Mouse (Mus musculus) testis, postnatal 10 days (tissue): ENCODE results near the gene C1ql2.

Experiments used
- DNase-seq: peaks from one replicate; pipeline ENCODE4 v3.0.0; 2021; ENCODE audit warnings: low spot score

Gene C1ql2

DNA sequence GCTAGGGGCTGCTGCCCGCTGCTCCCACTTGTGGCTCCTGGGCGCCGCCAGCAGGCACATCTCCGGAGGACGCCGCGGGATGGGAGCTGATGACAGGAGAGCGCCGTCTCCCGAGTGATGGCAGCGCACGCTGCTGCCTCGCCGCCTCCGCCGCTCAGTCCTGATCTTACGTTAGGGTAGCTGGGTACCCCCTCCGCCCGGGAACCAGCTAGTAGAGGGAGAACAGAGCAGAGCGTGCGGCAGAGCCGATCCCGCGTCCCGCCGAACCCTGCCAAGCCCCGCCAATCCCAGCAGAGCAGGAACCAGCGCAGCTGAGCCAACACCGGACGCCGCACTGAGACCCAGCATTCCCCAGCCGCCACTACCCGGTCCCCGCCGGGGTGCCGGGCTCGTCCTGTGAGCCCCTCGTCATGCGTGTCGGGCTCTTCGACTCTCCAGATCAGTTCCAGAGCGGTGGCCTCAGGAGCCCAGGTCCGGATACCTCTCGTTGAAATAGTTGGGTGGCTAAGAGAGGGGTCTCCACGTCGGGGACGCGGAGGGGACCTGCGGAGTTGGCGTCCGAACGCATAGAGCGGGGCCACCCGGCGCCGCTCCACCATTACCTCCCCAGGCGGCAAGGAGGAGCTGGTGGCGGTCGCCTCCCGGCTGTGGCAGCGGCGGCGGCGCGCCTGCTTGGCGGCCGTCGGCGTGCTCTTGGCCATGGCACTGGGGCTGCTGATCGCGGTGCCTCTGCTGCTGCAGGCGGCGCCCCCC is at the start of gene C1ql2:
C1ql2 (plus strand) TSS at position 164 of the 753 bp plus-strand sequence.
- no peak for DNase-seq

DNA sequence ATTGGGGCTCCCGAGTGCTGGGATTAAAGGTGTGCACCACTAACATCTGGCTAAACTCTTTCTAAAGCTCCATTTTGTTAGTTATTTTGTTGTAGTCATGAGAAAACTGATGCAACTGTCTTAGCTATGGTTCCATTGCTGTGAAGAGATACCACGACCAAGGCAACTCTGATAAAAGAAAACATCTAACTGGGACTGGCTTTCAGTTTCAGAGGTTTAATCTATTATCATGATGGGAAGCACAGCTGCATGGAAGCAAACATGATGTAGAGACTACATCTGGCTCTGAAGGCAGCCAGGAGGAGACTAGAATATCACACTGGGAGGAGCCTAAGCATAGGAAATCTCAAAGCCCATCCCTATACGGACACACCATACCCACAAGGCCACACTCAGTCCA is 48.7 kb upstream of the C1ql2 start:
- DNase-seq = no peak

DNA sequence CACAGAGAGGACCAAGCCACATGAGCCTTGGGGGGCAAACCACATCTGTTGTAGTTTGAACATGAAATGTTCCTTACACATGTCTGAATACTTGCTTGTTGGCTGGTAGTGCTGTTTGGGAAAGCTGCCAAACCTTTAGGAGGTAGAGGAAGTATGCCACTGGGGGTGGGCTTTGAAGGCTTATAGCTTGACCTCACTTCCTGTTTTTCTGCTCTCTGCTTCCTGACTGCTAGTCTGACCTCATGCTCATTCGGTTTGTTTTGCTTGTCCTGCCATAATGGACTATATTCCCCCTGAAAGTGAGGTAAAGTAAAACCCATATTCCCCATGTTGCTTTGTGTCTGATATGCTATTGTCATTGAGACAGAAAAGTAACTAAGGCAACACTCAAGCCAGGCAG is 46.6 kb upstream of the C1ql2 start:
- no peak for DNase-seq

DNA sequence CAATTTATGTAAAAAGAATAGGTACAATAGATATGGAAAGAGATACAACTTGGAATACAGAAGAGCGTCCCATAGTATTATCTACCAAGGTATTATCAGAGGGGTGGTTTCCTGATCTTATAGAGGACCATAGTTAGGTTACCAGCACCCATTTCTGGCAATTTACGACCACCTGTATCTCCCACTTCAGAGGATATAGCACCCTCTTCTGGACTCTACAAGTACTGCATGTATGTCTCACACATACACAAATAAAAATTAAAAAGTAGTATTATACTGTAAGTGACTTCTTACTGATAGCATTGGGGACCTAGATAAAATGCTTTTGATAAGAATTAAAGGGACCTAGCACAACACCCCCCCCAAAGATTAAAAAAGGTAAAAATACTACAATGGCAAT is 43.4 kb upstream of the C1ql2 start:
- DNase-seq = no peak

DNA sequence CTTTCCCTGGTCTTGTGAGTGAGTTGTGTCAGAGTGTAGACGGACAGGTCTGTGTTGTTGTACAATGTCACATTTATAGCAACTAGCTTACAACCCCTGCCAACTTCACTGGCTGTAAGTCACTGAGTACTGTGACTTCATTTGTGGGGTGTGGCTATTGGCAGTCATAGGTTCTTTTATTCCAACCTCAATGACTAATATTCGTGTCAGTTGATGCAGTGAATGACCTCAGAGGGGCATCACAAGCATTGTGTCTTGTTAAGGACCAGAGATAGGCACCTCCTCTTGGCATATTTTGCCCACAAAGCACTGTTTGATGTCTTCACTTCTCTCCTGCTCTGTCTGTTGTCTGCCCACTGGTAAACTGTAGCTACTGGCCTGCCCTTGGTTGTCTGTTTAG is 34.6 kb upstream of the C1ql2 start:
- DNase-seq = no peak

DNA sequence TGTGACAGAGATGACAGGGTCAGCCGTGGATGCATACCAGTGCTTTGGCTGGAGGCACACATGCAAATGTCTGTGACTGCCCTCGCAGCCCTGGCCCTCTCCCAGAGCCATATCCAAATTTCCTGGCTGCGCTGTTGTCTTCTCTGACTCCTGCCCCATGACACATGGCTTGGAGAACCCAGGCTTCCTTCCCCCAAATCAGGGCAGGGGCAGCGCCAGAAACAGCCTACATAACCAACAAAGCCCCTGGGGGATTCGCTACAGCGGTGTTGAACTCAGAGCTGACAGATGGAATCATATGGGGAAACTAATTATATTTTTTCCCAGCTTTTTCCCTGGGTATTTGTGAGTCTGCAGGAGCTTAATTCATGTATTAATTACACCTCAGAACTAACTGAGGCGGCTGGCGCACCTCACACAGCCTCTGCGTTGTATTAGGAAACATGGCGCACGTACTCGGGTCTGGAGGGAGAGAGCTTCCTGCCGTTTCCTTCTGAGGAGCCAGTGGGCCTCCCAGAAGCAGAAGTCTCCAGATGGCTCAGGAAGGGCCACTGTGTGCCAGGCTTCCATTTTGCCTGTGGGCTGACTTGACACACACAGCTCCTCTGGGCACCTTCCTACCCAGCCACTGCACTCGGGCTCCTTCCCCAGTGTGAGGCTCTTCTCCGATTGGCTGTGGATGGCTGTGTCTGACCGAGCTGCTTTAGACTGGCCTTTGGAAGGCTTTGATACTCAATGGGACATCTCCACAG is 18.9 kb upstream of the C1ql2 start:
- no peak for DNase-seq

DNA sequence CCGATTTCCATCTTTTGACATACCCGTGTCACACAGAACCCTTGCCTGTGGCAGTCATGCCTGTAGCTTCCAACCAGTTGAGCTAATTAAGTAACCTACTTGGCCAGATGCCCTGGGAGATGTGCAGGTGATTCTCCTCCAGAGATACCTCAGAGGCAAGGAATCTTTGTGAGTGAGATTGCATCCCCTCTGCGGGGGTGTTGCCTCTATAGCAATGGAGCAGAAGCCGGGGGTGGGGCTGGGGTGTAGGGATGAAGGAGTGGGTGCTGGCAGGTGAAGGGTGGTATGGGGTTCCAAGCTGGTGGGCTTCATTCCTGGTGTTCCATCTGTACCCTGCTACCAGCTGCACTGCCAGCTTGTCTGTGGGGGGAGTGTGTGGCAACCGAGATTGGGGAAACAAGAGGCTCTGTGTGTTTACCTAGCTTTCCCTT is 17.2 kb upstream of the C1ql2 start:
- no peak for DNase-seq

DNA sequence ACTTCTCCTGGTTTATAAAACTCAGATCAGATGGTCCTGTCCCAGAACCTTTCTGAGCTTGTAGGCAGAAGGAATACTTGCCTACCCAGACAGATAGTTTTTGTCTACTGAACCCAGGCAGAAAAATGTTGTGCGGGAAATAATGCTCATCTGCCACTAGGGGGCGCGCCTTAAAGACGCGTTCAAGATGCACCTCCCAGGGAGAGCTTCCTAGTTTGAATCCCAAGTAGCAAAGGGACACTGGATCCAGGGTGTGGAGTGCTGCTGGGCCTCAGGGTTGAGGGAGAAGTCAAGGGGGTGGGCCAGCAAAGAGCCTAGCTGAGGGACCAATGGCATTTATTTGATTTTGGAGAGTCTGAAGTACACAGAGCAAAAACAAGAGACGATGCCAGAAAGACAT is 12.7 kb upstream of the C1ql2 start:
- DNase-seq = peak; percentile 75

DNA sequence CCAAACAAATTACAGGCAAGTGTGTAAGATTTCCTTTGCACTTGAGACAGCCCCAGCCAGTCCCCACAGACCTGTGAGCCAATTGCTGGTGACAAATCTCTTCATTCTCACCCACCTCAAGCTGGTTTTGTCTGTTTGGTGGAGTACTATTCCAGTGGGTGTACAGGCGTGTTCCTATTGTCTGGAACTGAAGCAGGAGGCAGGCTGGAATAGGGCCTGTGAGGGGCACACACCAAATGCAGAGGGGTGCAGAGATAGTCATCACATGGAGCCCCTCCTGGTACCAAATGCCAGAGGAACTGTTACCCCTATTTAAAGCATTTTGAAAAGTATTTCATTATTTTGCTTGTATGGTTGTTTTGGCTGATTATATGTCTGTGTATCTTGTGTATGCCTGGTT is 12.2 kb upstream of the C1ql2 start:
- DNase-seq = no peak

DNA sequence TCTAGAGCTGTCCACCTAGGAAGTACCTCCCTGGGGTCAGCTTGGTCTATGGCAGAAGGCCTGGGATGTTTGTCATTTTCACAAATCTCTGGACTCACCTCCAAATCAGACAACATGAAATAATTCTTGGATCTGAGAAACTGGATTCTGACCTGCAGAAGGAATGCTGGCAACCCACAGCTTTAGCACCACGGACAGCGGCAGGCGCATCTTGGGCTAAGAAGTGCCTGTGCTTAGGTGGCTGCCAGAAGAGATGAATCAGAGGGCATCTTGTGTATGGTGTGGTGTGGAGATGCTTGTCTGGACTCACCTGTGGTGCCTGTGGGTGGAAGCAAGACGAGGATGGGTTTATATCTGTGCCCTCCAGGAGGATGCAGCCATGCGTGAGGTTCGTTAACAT is 8.5 kb upstream of the C1ql2 start:
- DNase-seq = peak; percentile 82

DNA sequence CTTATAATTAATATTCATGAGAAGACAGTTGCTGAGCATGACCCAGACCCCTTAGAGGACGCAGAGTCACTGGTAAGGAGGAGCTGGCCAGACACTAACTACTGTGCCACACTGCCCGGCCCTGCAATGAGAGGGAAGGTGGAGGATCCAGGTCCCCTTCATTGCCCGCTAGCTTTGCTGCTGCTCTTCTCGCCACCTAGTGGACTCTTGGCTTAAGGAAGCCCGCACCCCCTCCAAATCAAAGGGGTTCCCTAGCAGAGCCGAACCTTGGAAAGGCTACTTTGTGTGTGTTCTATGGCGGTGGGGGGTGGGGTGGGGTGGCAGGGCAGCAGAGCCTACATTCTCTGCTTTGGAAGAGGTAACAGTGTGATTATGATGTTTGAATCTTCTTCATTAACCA is 2.4 kb upstream of the C1ql2 start:
- DNase-seq = no peak

DNA sequence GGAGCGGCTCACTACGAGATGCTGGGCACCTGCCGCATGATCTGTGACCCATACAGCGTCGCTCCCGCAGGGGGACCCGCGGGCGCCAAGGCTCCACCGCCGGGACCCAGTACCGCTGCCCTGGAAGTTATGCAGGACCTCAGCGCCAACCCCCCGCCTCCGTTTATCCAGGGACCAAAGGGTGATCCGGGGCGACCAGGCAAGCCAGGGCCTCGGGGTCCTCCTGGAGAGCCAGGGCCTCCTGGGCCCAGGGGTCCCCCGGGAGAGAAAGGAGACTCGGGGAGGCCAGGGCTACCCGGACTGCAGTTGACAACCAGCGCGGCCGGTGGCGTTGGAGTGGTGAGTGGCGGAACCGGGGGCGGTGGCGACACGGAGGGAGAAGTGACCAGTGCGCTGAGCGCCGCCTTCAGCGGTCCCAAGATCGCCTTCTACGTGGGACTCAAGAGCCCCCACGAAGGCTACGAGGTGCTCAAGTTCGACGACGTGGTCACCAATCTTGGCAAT is 842 bp downstream of the C1ql2 start:
- DNase-seq = no peak

DNA sequence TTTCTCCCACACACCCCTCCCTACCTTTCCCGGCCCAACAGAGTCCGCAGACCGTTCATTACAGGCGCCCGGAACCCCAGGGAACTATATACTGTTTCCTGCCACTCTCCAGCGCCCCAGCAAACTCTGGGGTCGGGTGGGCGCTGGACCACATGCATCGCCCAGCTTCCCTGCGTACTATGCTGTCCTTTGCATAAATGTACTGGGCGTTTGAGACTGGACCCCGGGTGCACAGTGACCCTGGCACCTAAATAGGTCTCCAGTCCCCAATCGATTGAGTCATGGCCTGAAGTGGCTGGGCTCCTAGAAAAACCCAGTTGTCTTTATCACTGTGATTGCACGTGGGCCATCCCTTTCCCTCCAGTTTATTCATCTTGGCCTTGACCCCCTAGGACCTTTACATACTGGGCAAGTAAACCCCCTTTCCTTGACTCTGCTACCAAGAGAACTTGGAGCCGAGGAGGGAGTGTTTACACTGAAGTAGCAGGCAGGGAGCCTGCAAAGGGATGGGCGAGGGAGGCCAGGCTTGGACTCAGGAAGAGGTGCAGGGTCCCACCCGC is 1.5 kb downstream of the C1ql2 start:
- DNase-seq = no peak

DNA sequence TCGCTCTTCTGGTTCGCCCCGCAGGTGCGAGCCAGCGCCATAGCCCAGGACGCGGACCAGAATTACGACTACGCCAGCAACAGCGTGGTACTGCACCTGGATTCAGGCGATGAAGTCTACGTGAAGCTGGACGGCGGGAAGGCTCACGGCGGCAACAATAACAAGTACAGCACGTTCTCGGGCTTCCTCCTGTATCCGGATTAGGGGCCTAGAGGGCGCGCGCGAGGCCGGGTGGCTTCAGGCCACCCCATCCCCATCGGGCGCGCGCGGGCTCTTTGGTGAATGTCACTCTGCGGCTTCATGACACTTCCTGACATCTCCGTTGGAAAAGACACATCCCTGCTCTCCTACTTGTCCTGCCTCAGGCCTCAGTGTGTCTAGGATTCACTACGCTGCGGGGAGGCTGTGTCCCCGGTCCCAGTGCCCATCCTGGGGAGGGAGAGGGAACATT is 2.0 kb downstream of the C1ql2 start:
- peak; percentile 70 for DNase-seq

DNA sequence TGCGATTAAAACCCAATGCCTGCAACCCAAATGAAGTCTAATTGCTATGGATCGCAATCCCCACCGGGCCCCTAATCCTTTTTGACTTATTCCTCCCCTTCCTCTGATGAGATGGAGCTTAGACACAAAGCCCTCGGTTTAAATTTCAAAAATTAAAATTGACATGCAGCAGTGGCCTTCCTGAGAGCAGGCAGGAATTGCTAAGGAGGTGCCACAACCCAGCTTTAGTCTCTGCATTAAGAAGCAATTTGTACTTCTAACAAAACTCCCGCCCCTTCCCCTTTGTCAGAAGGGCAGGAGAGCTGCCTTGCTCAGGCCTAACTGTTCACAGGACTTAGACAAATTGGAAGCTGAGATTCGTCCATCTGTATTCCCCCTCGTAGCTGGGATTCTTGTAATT is 4.6 kb downstream of the C1ql2 start:
- no peak for DNase-seq

DNA sequence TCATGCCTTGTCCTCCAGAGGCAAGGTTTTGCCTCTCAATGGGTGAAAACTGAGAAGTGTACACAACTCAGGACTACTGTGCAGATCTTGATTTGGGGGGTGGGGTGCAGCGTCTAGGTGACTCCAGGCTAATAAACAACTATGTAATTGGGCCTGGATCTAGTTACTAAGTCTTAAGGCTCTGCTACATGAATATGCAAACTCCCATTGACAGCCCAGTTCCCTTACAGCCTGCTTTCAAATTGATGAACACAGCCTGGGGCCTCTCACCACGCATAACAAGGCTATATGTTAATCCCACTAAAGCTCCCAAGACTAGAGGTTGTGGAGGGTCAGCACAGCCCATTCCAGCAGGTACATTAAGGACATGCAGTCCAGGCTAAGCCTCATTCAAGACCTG is 14.0 kb downstream of the C1ql2 start:
- no peak for DNase-seq

DNA sequence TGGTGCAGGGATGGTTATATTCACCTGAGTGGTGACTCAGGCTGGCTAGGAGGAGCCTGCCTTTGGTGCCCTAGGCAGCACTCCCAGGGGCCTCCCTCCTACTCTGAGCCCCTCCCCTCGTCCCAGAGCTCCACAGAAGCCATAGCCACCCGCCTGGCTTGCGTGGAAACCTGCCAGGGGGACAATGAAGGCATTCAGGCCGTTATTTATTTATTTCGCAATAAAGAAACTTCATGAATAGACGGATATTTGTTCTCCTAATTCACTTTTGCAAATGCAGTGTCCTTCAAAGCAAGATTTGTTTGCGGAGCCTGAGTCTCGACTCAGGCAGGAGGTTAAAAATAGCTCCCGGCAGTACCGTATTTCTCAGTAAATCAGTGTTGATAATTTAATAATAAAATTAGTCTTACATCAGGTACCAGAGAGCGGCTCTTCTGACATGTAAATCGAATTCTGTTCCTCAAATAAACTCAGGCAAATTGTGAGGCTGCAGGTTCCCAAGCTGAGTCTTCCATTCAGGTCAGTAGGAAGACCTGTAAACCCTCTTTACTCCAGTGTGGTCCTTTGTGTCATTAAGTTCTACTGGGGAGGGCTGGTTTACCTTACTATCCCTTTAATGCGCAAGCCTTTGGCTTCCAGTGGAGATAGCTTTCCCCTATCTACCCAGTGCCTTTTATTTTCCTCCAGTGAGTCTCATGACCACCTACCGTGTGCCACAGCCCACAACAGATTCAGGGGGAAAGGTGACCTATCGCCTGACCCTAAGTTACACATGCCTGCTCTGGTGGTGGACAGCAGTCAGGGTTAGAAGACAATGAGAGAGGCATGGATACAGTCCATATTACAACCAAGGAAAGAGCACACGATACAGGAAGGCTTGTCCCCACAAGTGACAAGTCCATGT is 17.2 kb downstream of the C1ql2 start:
- DNase-seq = peak; percentile 78

DNA sequence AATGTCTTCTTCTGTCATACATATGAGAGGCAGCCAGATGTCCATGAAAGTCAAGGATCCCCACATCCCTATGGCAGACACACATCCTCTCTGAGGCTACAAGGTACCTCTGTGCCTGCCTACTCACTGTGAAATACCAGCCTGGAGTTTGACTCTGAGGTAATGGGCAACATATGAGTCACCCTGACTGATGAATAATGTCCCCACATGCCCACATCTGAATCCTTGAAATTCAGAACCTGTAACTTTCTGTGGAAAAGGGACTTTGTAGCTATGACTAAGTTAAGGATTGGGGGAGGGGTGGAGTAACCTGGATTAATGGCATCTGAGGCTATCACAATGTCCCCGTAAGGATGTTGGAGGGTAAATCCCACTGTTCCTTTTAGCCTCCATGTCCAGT is 23.3 kb downstream of the C1ql2 start:
- no peak for DNase-seq

DNA sequence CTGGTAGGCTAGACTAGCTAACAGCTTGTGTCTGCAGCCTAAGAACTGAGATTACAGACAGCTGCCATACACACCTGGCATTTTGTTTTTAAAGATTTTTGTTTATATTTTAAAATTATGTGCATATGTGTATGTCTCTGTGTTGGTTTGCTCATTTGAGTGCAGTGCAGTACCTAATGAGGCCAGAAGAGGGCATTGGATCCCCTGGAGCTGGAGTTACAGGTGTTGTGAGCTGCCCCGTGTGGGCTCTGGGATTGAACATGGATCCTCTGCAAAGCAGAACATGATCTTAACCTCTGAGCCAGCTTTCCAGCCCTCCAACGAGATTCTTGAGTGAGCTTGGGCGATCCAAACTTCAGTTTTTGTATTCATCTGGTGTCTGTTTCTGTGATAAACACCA is 27.8 kb downstream of the C1ql2 start:
- no peak for DNase-seq

DNA sequence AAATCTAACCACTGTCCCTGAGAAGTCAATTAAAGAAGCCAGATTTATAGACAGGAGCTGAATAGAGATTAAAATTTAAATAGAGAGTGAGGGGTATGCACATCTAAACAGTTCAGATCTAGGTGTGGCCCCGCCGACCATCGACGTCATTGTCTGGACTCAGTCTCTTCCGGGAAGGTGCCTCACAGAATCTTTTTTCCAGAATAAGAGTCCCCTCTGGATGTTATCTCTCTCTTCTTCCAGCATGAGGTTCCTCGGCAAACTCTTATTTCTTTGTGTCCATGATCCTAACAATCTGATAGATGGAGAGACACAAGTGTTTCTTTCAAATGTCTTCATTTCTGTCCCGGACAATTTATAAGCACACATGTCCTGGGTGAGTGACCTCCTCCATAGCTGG is 33.7 kb downstream of the C1ql2 start:
- DNase-seq = no peak

DNA sequence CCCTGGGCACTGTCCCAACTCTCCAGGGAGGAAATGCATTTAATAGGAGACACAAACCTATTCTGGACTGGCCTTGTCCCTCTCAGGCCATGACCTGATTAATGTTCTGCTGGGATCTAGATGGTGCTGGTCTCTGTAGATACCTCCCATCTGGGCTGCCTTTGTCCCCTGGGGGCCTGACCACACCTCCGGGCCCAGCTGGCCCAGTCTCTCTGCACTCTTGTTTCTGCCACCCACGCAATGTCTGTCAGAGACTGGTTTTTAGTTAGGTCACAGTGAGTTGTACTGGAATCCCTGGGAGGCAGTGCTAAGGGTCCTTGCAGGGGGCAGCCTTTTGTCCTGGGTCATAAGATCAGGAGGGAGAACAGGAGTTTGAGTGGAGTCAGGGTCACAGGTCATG is 34.5 kb downstream of the C1ql2 start:
- no peak for DNase-seq

DNA sequence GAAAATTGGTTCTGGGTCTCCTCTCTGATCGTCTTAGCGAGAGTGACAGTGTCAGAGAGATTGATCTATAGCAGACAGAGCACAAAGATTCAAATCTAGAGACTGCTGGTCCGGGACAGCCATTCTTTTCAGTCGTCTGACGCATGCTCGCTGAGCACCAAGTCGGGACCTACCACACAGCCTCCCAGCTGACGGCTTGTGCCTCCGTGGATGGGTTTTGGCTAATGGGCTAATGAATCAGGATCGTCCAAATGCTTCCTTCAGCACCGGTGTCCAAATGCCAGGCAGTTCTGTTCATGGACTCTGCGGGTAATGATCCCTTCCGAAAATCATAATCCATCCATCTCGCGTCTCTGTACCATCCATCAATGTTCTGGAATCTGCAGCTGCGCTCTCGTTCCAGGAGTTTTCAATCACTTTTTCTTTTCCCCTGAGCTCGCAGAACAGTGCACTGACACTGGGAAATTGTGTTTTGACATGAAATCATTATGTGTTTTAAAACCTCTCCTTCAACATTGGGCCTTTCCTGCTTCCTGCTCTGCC is 44.7 kb downstream of the C1ql2 start:
- no peak for DNase-seq
